Mouse (Mus musculus): ENCODE measurements around the gene Gm20806. TPM values are rescaled to one million over a fixed set of nuclear protein-coding genes. Genes with fewer than 3 reads are reported as not detected.
"Not testable (repeated sequence)": the region's sequence is repeated elsewhere in the genome, so short reads cannot be mapped to it uniquely, and the experiment has no call there.

The Gm20806 gene
- total RNA-seq (2022), result not detected

- not testable (repeated sequence) for DNase-seq (ENCODE audit: low spot score in 2 of 2)
Observed at GRCm38 (mm10) chrY:78837956-78838355, at the start of gene Gm20806. Gm20806 (minus strand) TSS chrY:78838056.

Data from layer of hippocampus, adult 8-10 months (tissue).